19 mouse cellular contexts compared by ENCODE assay signal in genomic region chr8:108078726-108079125, GRCm38 (mm10).
"Had no signal": no experiment of that assay in that cellular context is flagged by ENCODE, and none has a peak within 500 bp of the region (broad histone marks: within the 10 kb centered on the region; RNA-seq: fewer than 3 reads in every experiment).

No protein-coding gene starts in this region.

- H3K9ac ChIP-seq: liver, embryonic 15.5 days; liver, postnatal 0 days; midbrain, embryonic 13.5 days; midbrain, embryonic 15.5 days; neural tube, embryonic 13.5 days; neural tube, embryonic 15.5 days had no signal

- H3K4me1 ChIP-seq: liver, embryonic 15.5 days; megakaryocyte, embryonic 14.5 days; midbrain, embryonic 15.5 days; neural tube, embryonic 13.5 days; neural tube, embryonic 15.5 days had no signal

- H3K9me3 ChIP-seq: liver, embryonic 15.5 days; midbrain, embryonic 13.5 days; midbrain, embryonic 15.5 days; neural tube, embryonic 13.5 days; neural tube, embryonic 15.5 days had no signal

- H3K27me3 ChIP-seq: liver, embryonic 15.5 days; megakaryocyte, embryonic 14.5 days; midbrain, embryonic 13.5 days; midbrain, embryonic 15.5 days; neural tube, embryonic 13.5 days; neural tube, embryonic 15.5 days had no signal

- DNase-seq: liver, postnatal 0 days; lung, adult 2 months; lung, postnatal 10 days; retina, postnatal 1 day; right cerebral cortex, adult 18-20 months; right cerebral cortex, postnatal 25 days; right cerebral cortex, postnatal 4 days; spleen, adult 18-20 months; thymus, adult 2 months; thymus, postnatal 25 days had no signal

- ATAC-seq: liver, postnatal 0 days; midbrain, embryonic 13.5 days; midbrain, embryonic 15.5 days had no signal

- H3K36me3 ChIP-seq: liver, embryonic 15.5 days; midbrain, embryonic 13.5 days; midbrain, embryonic 15.5 days; neural tube, embryonic 13.5 days; neural tube, embryonic 15.5 days had no signal

- H3K27ac ChIP-seq: liver, embryonic 15.5 days; macrophage; midbrain, embryonic 13.5 days; midbrain, embryonic 15.5 days; neural tube, embryonic 13.5 days; neural tube, embryonic 15.5 days had no signal

- H3K4me2 ChIP-seq: liver, embryonic 15.5 days; midbrain, embryonic 11.5 days; midbrain, embryonic 13.5 days; midbrain, embryonic 15.5 days; neural tube, embryonic 13.5 days; neural tube, embryonic 15.5 days had no signal

- H3K4me3 ChIP-seq: liver, embryonic 15.5 days; megakaryocyte, embryonic 14.5 days; midbrain, embryonic 13.5 days; midbrain, embryonic 15.5 days; myocyte; neural tube, embryonic 13.5 days; neural tube, embryonic 15.5 days had no signal
